In genomic region chr1:153415742-153416141, GRCm38 (mm10) we compare ENCODE assay signal across 7 mouse cellular contexts. TPM values are rescaled to one million over a fixed set of nuclear protein-coding genes. Genes with fewer than 3 reads are reported as not detected.
DNase-seq lines count a peak whose midpoint lies in the region; ATAC-seq and TF ChIP-seq lines count a peak whose summit lies in the region.
"Not testable (repeated sequence)": the region's sequence is repeated elsewhere in the genome, so short reads cannot be mapped to it uniquely, and the experiment has no call there.
"Had no signal": no experiment of that assay in that cellular context is flagged by ENCODE, and none has a peak within 500 bp of the region (broad histone marks: within the 10 kb centered on the region; RNA-seq: fewer than 3 reads in every experiment).

No protein-coding gene starts in this region.

- H3K4me3 ChIP-seq in G1E (ENCODE audit: low read depth, low read length); macrophage (ENCODE audit: inconsistent target): not testable (repeated sequence)

- H3K27ac ChIP-seq in macrophage: peak overlapping the region; percentile 92

- H3K9me3 ChIP-seq in G1E (replicated peaks): not testable (repeated sequence)

- H3K36me3 ChIP-seq in G1E (replicated peaks); macrophage (ENCODE audit: inconsistent target): not testable (repeated sequence)

- not testable (repeated sequence) for DNase-seq in G1E (ENCODE audit: low spot score)

- 0% methylated on average over 1 of the region's 5 CpGs for WGBS in macrophage (ENCODE audit: missing documents)

- not testable (repeated sequence) for H3K27me3 ChIP-seq in G1E (ENCODE audit: insufficient read depth, low read length)

- ATAC-seq in G1E (ENCODE audit: extremely low read depth, insufficient number of reproducible peaks, low FRiP score, poor library complexity, severe bottlenecking): peak; percentile 12; the same call in 1 of the 2 replicates
- peak; percentile 73 for ATAC-seq in common myeloid progenitor, adult 5-6 weeks (replicated peaks; ENCODE audit: low read depth, poor library complexity, severe bottlenecking)
- ATAC-seq in hematopoietic stem cell, adult 5-6 weeks (replicated peaks in 1 of 2; ENCODE audit: insufficient read depth in 1 of 2, low FRiP score in 2 of 2, low TSS enrichment in 1 of 2, low read depth in 1 of 2, poor library complexity in 2 of 2, severe bottlenecking in 2 of 2): peak; percentile 75 to 87
- peak; percentile 62 for ATAC-seq in megakaryocyte progenitor cell, adult 5-6 weeks (replicated peaks; ENCODE audit: poor library complexity)
- peak; percentile 42 for ATAC-seq in neutrophil, adult 5-6 weeks (ENCODE audit: extremely low read depth, insufficient number of reproducible peaks, low FRiP score, poor library complexity, severe bottlenecking)

- H3K4me1 ChIP-seq in G1E (ENCODE audit: insufficient read depth, low read depth, low read length): peaks cover 36% of the 10 kb centered on the region

- peaks cover 16% of the 10 kb centered on the region for H3K79me2 ChIP-seq in macrophage (ENCODE audit: inconsistent target)

- TF ChIP-seq CTCF in G1E (IDR thresholded peaks at IDR 0.05; ENCODE audit: low read depth, low read length): not testable (repeated sequence)

RNA-seq across cellular contexts. Expression of gene Shcbp1l, which starts 9.2 kb away (rescaled TPM):
- 26.2 and 36.0 TPM in 2 replicates for total RNA-seq in G1E (2014; fragmentation: Nextera tagmentation)
- total RNA-seq in G1E (2017): 7.7 and 9.1 TPM in 2 replicates
- polyA plus RNA-seq in G1E (2012): 5.0 and 5.6 TPM in 2 replicates
- total RNA-seq in common myeloid progenitor, adult 5-6 weeks (2017): 0.68 and 1.0 TPM in 2 replicates
- total RNA-seq in hematopoietic stem cell, adult 5-6 weeks (2017): 3.0 TPM in 1 of 2 replicates, not detected in the other
- 10 to 100 TPM in 7 of 26 experiments, 1 to 10 TPM in 19; 1.8 to 15.2 (median 6.8) TPM for total RNA-seq in macrophage (2018; cell fraction: chromatin; rRNA removed)
- 1 to 10 TPM in 5 of 26 experiments, under 1 TPM in 21; 0.37 to 1.5 (median 0.58) TPM for total RNA-seq in macrophage (2018; cell fraction: cytosol; rRNA removed)
- total RNA-seq in macrophage (2018; cell fraction: nucleus; rRNA removed): 10 to 100 TPM in 9 of 26 experiments, 1 to 10 TPM in 17; 1.7 to 22.4 (median 6.6) TPM
- polyA plus RNA-seq in macrophage (2018): 0.53 to 1.9 TPM (median 0.63 TPM) in 3 replicates
- 0.71 and 0.94 TPM in 2 replicates for total RNA-seq in megakaryocyte progenitor cell, adult 5-6 weeks (2015)
- total RNA-seq in megakaryocyte progenitor cell, adult 5-6 weeks (2017): 0.46 and 1.1 TPM in 2 replicates
- 5.5 and 6.1 TPM in 2 replicates for total RNA-seq in neutrophil, adult 5-6 weeks (2017)
- polyA plus RNA-seq: erythroblast, embryonic 14.5 days had no signal

Comparison
In these comparisons a context has a peak if more than half of its experiments do, and no peak if none do; other contexts are left out.
1. ATAC-seq: peak in every context shown above with its lines; median percentile 81 in hematopoietic stem cell, adult 5-6 weeks; 73 in common myeloid progenitor, adult 5-6 weeks; 62 in megakaryocyte progenitor cell, adult 5-6 weeks; 42 in neutrophil, adult 5-6 weeks; 12 in G1E.